Comparison of ENCODE assay signal across 16 mouse cellular contexts in genomic region chr10:110309511-110309910, GRCm38 (mm10).
DNase-seq lines count a peak whose midpoint lies in the region; ATAC-seq lines count a peak whose summit lies in the region.
"Had no signal": no experiment of that assay in that cellular context is flagged by ENCODE, and none has a peak within 500 bp of the region (broad histone marks: within the 10 kb centered on the region; RNA-seq: fewer than 3 reads in every experiment).

No protein-coding gene starts in this region.

- no peak overlapping the region for H3K27ac ChIP-seq in forebrain, embryonic 14.5 days (ENCODE audit: low read depth, low read length)
- H3K27ac ChIP-seq in forebrain, embryonic 10.5 days = no peak overlapping the region

- intact Hi-C loops in left cerebral cortex, postnatal 25 days (cut with DNase I) = loop anchor here (1.0 kb wide), 1 partner anchor 33 kb away; no protein-coding TSS in a partner anchor

- ATAC-seq in forebrain, embryonic 14.5 days = peak; percentile 79
- ATAC-seq: inflammation-experienced regulatory T-cells, adult 6 months had no signal

- no peaks in the 10 kb centered on the region for H3K4me1 ChIP-seq in forebrain, embryonic 14.5 days (ENCODE audit: control insufficient read depth, insufficient read depth, low read length)
- H3K4me1 ChIP-seq in forebrain, embryonic 10.5 days = 0 out of 2 replicates have a peak, but pooled peaks cover 1% of the 10 kb centered on the region
- H3K4me1 ChIP-seq: megakaryocyte, embryonic 14.5 days had no signal

- H3K9me3 ChIP-seq in forebrain, embryonic 14.5 days (replicated peaks; ENCODE audit: control insufficient read depth, low read length) = no peaks in the 10 kb centered on the region
- H3K9me3 ChIP-seq in forebrain, embryonic 10.5 days = no peaks in the 10 kb centered on the region

- H3K4me3 ChIP-seq in forebrain, embryonic 14.5 days (ENCODE audit: low read depth, low read length) = no peak overlapping the region
- no peak overlapping the region for H3K4me3 ChIP-seq in forebrain, embryonic 10.5 days
- H3K4me3 ChIP-seq: megakaryocyte, embryonic 14.5 days had no signal

- no peaks in the 10 kb centered on the region for H3K36me3 ChIP-seq in forebrain, embryonic 14.5 days (ENCODE audit: control insufficient read depth, insufficient read depth, low read length)
- no peaks in the 10 kb centered on the region for H3K36me3 ChIP-seq in forebrain, embryonic 10.5 days (replicated peaks)

- H3K27me3 ChIP-seq in forebrain, embryonic 14.5 days (replicated peaks; ENCODE audit: control insufficient read depth, insufficient read depth, low read length) = no peaks in the 10 kb centered on the region
- no peaks in the 10 kb centered on the region for H3K27me3 ChIP-seq in forebrain, embryonic 10.5 days (ENCODE audit: poor library complexity, severe bottlenecking)
- H3K27me3 ChIP-seq: megakaryocyte, embryonic 14.5 days had no signal

- 67% methylated on average over 4 of the region's 4 CpGs for WGBS in forebrain, embryonic 14.5 days
- WGBS in forebrain, embryonic 10.5 days = 92% methylated on average over 4 of the region's 4 CpGs

- no peak overlapping the region for H3K4me2 ChIP-seq in forebrain, embryonic 14.5 days (ENCODE audit: low read length)

- peak; percentile 82 for DNase-seq in forebrain, embryonic 14.5 days (ENCODE audit: low spot score)
- DNase-seq in forebrain, embryonic 10.5 days (ENCODE audit: extremely low spot score, low spot score) = no peak
- DNase-seq in left cerebral cortex, postnatal 25 days (ENCODE audit: low spot score in 2 of 2) = peak; percentile 32 to 76
- no peak for DNase-seq in left cerebral cortex, adult 11 months (ENCODE audit: low spot score)
- peak; percentile 66 for DNase-seq in brain, embryonic 18.5 days (ENCODE audit: low read depth, low spot score)
- DNase-seq in layer of hippocampus, postnatal 36 days = peak; percentile 12 to 15
- no peak for DNase-seq in kidney, adult 9 months
- no peak for DNase-seq in ovary, postnatal 14 days (ENCODE audit: low spot score)
- DNase-seq: adrenal gland, postnatal 25 days; B cell, adult 2 months; cerebellum, adult 11-12 months; kidney, postnatal 25 days; lung, adult 18-20 months; thymus, adult 2 months had no signal

- no peak overlapping the region for H3K9ac ChIP-seq in forebrain, embryonic 14.5 days (ENCODE audit: low read length)

Comparison
In these comparisons a context has a peak if more than half of its experiments do, and no peak if none do; other contexts are left out.
1. DNase-seq: peak in forebrain, embryonic 14.5 days (single experiment), left cerebral cortex, postnatal 25 days (2 of 2), brain, embryonic 18.5 days (single experiment) and layer of hippocampus, postnatal 36 days (2 of 2); none in forebrain, embryonic 10.5 days (single experiment), left cerebral cortex, adult 11 months (single experiment), kidney, adult 9 months (single experiment) and ovary, postnatal 14 days (single experiment).